Mouse (Mus musculus) stomach, embryonic 16.5 days (tissue): ENCODE measurements at regions not wholly inside any gene's neighbourhood (a gene's known extent, or its start where the extent isn't known, plus 50 kb on each side); places are given as distances from the start of the nearest gene placed in this dataset.
A peak's percentile ranks its signal among the peaks of the same experiment; 100 is the strongest.

Experiments used
- ATAC-seq: fragments of 200-750 bp; cut with Nextera tagmentation; 2 replicates; pipeline ENCODE4 v1.8.0; 2017; ENCODE audit warnings: moderate number of reproducible peaks, moderate TSS enrichment; ENCODE audit not compliant: insufficient read depth, low FRiP score
- H3K27ac ChIP-seq: fragments of 300-500 bp; sonication (generic); 2 replicates; pipeline ENCODE4 v1.5.1; 2014; ENCODE audit warnings: low read length
- H3K27me3 ChIP-seq: fragments of 300-500 bp; sonication (generic); 2 replicates; pipeline ENCODE4 v1.6.1; 2014; ENCODE audit warnings: low read length, control low read depth, mixed read lengths; ENCODE audit not compliant: control insufficient read depth, insufficient read depth
- H3K36me3 ChIP-seq: fragments of 300-500 bp; sonication (generic); 2 replicates; pipeline ENCODE4 v1.6.1; 2014; ENCODE audit warnings: low read length; ENCODE audit not compliant: control insufficient read depth, insufficient read depth
- H3K4me1 ChIP-seq: fragments of 300-500 bp; sonication (generic); 2 replicates; pipeline ENCODE4 v1.6.1; 2014; ENCODE audit warnings: low read length, control low read depth, mixed read lengths; ENCODE audit not compliant: control insufficient read depth, insufficient read depth
- H3K4me2 ChIP-seq: fragments of 300-500 bp; sonication (generic); 2 replicates; pipeline ENCODE4 v1.6.1; 2014; ENCODE audit warnings: low read depth, low read length, mixed read lengths
- H3K4me3 ChIP-seq: fragments of 300-500 bp; sonication (generic); replicated peaks from 2 replicates; pipeline ENCODE4 v1.5.1; 2014; ENCODE audit warnings: mild to moderate bottlenecking, low read length
- H3K9ac ChIP-seq: fragments of 300-500 bp; sonication (generic); 2 replicates; pipeline ENCODE4 v1.6.1; 2014; ENCODE audit warnings: low read length
- H3K9me3 ChIP-seq: fragments of 300-500 bp; sonication (generic); replicated peaks from 2 replicates; pipeline ENCODE4 v1.6.1; 2016; ENCODE audit warnings: low read length, control low read depth; ENCODE audit not compliant: control insufficient read depth
- WGBS: fragments of 180-500 bp; shearing (Covaris S2); extraction: QIAGEN DNeasy Blood & Tissue Kit; methylation state at CpG from one replicate; pipeline ENCODE4 v1.1.7; 2014; 5-methylcytosine and 5-hydroxymethylcytosine counted together

GRCm38 (mm10) chr4:52050948-52051347 lies 388.1 kb upstream of the Smc2 start:
- no peak for ATAC-seq
- Histone ChIP-seq H3K9ac (no peak overlapping the region), H3K36me3 (no peaks in the 10 kb centered on the region), H3K4me3 (no peak overlapping the region), H3K27me3 (no peaks in the 10 kb centered on the region), H3K4me2 (no peak overlapping the region), H3K27ac (no peak overlapping the region), H3K9me3 (no peaks in the 10 kb centered on the region), H3K4me1 (no peaks in the 10 kb centered on the region)
- 69% methylated on average over 4 of the region's 4 CpGs for WGBS

DNA sequence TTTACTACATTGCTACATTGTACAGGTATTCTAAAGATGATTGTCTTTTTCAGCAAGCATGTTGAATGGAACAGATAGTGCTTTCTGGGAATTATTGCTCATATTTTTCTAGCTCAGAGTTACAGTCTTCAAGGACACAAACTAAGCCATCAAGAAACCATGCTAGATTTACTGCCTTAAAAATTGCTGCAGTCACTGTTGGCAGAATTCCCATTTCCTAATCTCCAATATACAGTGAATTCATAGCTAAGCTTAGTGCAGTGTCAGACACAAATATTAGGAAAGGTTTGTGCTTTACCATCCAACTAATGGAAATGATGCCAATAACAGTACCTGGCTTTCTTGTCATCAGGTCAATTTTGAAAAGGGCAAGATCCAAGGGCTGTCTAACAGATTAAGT lies 383.0 kb upstream of the Smc2 start:
- H3K4me1 ChIP-seq = no peaks in the 10 kb centered on the region
- H3K4me2 ChIP-seq = no peak overlapping the region
- no peak for ATAC-seq
- no peak overlapping the region for H3K4me3 ChIP-seq
- no peaks in the 10 kb centered on the region for H3K27me3 ChIP-seq
- no peaks in the 10 kb centered on the region for H3K36me3 ChIP-seq
- H3K27ac ChIP-seq = no peak overlapping the region
- no peaks in the 10 kb centered on the region for H3K9me3 ChIP-seq
- H3K9ac ChIP-seq = no peak overlapping the region

GRCm38 (mm10) chr4:52060031-52060430 lies 379.0 kb upstream of the Smc2 start:
- no peak overlapping the region for H3K4me2 ChIP-seq
- ATAC-seq = no peak
- no peaks in the 10 kb centered on the region for H3K27me3 ChIP-seq
- 70% methylated on average over 3 of the region's 3 CpGs for WGBS
- no peak overlapping the region for H3K4me3 ChIP-seq
- no peak overlapping the region for H3K27ac ChIP-seq
- H3K4me1 ChIP-seq = no peaks in the 10 kb centered on the region
- no peaks in the 10 kb centered on the region for H3K36me3 ChIP-seq
- no peaks in the 10 kb centered on the region for H3K9me3 ChIP-seq
- H3K9ac ChIP-seq = no peak overlapping the region

DNA sequence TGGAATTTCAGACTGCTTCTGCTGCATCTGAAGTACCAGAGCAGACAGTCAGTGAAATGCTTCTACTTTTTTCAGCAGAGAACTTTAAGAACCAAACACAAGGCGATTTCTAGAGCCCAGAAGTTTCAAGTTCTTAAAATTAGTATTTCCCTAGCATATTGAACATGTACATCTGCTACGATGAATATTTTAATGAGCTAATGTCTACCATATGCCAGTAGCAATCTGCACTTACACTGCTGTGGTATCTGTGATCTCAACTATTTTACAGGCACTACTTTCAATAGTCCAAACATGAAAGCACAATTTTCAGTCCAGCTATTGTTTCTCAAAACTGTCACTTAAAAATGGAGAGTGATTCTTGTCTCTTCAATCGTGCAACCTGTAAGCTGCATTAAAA lies 339.9 kb upstream of the Smc2 start:
- H3K9ac ChIP-seq = no peak overlapping the region
- no peak overlapping the region for H3K4me2 ChIP-seq
- H3K4me1 ChIP-seq = no peaks in the 10 kb centered on the region
- no peaks in the 10 kb centered on the region for H3K27me3 ChIP-seq
- whole genome bisulfite sequencing = 66% methylated on average over 3 of the region's 3 CpGs
- H3K4me3 ChIP-seq = no peak overlapping the region
- no peak for ATAC-seq
- H3K9me3 ChIP-seq = no peaks in the 10 kb centered on the region
- H3K36me3 ChIP-seq = no peaks in the 10 kb centered on the region
- no peak overlapping the region for H3K27ac ChIP-seq

- 46% methylated on average over 12 of the region's 12 CpGs for WGBS
- Histone ChIP-seq H3K27ac (no peak overlapping the region), H3K4me3 (no peak overlapping the region), H3K9me3 (no peaks in the 10 kb centered on the region), H3K4me1 (no peaks in the 10 kb centered on the region), H3K27me3 (no peaks in the 10 kb centered on the region), H3K9ac (no peak overlapping the region), H3K36me3 (no peaks in the 10 kb centered on the region), H3K4me2 (no peak overlapping the region)
- peak; percentile 47; the same call in 1 of the 2 replicates for ATAC-seq
Measured at GRCm38 (mm10) chr4:52105887-52106286, 333.2 kb upstream of the Smc2 start.

DNA sequence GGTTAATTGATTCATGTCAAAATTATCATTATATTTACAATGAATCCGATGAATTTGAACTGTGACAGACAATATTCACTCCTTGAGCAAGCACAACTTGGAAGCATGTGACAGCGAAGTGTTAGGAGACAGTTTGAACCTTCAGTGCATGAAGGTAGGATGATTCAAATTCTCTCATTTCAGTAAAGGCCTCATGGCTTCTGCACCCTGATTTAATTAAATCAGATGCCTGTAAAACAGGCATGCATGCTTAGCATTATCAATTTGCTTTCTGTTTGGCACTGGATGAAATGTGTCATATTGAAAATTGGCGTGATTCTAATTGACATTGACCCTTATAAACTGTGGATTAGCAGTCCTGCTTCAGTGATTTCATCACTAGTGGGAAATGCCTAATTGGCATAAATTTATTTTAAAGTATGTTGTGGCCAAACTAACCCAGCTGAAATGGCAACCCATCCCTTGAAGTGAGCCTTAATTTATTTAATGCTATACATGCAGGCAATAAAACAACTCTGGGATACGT lies 321.2 kb upstream of the Smc2 start:
- Histone ChIP-seq H3K4me1 (no peaks in the 10 kb centered on the region), H3K36me3 (no peaks in the 10 kb centered on the region), H3K9ac (no peak overlapping the region), H3K27me3 (no peaks in the 10 kb centered on the region), H3K27ac (no peak overlapping the region), H3K4me2 (no peak overlapping the region), H3K4me3 (no peak overlapping the region), H3K9me3 (no peaks in the 10 kb centered on the region)
- no peak for ATAC-seq
- 76% methylated on average over 4 of the region's 4 CpGs for WGBS

GRCm38 (mm10) chr4:52118439-52119072 lies 320.5 kb upstream of the Smc2 start:
- no peak for ATAC-seq
- WGBS = 65% methylated on average over 3 of the region's 3 CpGs

GRCm38 (mm10) chr4:52152565-52153164 lies 286.4 kb upstream of the Smc2 start:
- Histone ChIP-seq H3K4me1 (no peaks in the 10 kb centered on the region), H3K27me3 (no peaks in the 10 kb centered on the region), H3K4me3 (no peak overlapping the region), H3K9ac (no peak overlapping the region), H3K9me3 (no peaks in the 10 kb centered on the region), H3K4me2 (no peak overlapping the region), H3K36me3 (no peaks in the 10 kb centered on the region), H3K27ac (no peak overlapping the region)
- no peak for ATAC-seq
- WGBS = 57% methylated on average over 6 of the region's 6 CpGs

More at GRCm38 (mm10) chr4:52118439-52119072, 320.5 kb upstream of the Smc2 start:
- no peaks in the 10 kb centered on the region for H3K9me3 ChIP-seq
- no peaks in the 10 kb centered on the region for H3K36me3 ChIP-seq
- no peaks in the 10 kb centered on the region for H3K4me1 ChIP-seq
- H3K4me2 ChIP-seq = no peak overlapping the region
- H3K4me3 ChIP-seq = no peak overlapping the region
- H3K27ac ChIP-seq = no peak overlapping the region
- H3K27me3 ChIP-seq = no peaks in the 10 kb centered on the region
- no peak overlapping the region for H3K9ac ChIP-seq

DNA sequence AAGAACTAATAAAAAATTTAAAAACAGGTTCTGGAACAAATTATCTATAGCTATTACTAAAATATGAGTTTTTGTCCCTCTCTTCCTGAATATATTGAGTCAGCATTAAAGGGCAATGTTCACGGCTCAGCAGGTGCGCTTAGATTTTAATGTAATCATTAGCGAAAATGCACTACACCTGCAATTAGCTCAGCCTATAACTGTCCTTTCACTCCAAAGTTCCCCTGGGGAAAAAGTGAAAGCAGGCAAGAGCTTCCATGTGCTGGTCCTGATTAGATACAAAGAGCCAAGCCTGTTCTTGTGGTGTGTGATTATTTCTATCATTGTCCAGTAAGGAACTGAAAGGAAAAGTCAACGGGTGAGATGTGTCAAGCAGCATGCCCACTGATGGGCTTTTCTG lies 262.8 kb upstream of the Smc2 start:
- Histone ChIP-seq H3K4me3 (no peak overlapping the region), H3K27me3 (no peaks in the 10 kb centered on the region), H3K4me2 (no peak overlapping the region), H3K36me3 (no peaks in the 10 kb centered on the region), H3K4me1 (no peaks in the 10 kb centered on the region), H3K9ac (no peak overlapping the region), H3K9me3 (no peaks in the 10 kb centered on the region), H3K27ac (no peak overlapping the region)
- WGBS = 87% methylated on average over 4 of the region's 4 CpGs
- no peak for ATAC-seq
